Comparison of ENCODE assay signal across 24 mouse cellular contexts in genomic region chr13:34663762-34664161, GRCm38 (mm10). TPM values are rescaled to one million over a fixed set of nuclear protein-coding genes. Genes with fewer than 3 reads are reported as not detected.
DNase-seq lines count a peak whose midpoint lies in the region; ATAC-seq lines count a peak whose summit lies in the region.
"Had no signal": no experiment of that assay in that cellular context is flagged by ENCODE, and none has a peak within 500 bp of the region (broad histone marks: within the 10 kb centered on the region; RNA-seq: fewer than 3 reads in every experiment).

No protein-coding gene starts in this region.

- no peaks in the 10 kb centered on the region for H3K9me3 ChIP-seq in midbrain, embryonic 13.5 days
- H3K9me3 ChIP-seq: embryonic facial prominence, embryonic 13.5 days; embryonic facial prominence, embryonic 15.5 days had no signal

- H3K4me1 ChIP-seq in midbrain, embryonic 13.5 days (replicated peaks), result no peaks in the 10 kb centered on the region
- H3K4me1 ChIP-seq: embryonic facial prominence, embryonic 13.5 days; forebrain, embryonic 10.5 days had no signal

- no peak overlapping the region for H3K9ac ChIP-seq in midbrain, embryonic 13.5 days (replicated peaks)
- H3K9ac ChIP-seq: embryonic facial prominence, embryonic 13.5 days; embryonic facial prominence, embryonic 15.5 days had no signal

- peak; percentile 12; the same call in 1 of the 2 replicates for ATAC-seq in granulocyte monocyte progenitor cell, adult 5-6 weeks (replicated peaks; ENCODE audit: poor library complexity, severe bottlenecking)
- peak; percentile 59; the same call in 1 of the 2 replicates for ATAC-seq in neutrophil, adult 5-6 weeks (ENCODE audit: extremely low read depth, insufficient number of reproducible peaks, low FRiP score, poor library complexity, severe bottlenecking)
- no peak for ATAC-seq in midbrain, embryonic 13.5 days
- ATAC-seq: forebrain, embryonic 14.5 days; forebrain, embryonic 16.5 days had no signal

- peak; percentile 11 for DNase-seq in heart, adult 11 months
- no peak for DNase-seq in heart, adult 8-10 months (ENCODE audit: low spot score)
- DNase-seq in gastrocnemius, postnatal 4 days (ENCODE audit: low spot score in 2 of 2), result no peak
- DNase-seq: adrenal gland, adult 2 months; adrenal gland, postnatal 10 days; adrenal gland, postnatal 25 days; cerebellum, adult 11 months; cerebellum, adult 18-20 months; cerebellum, adult 8-10 months; cerebellum, adult 9-11 months; cerebellum, postnatal 14 days; cerebellum, postnatal 36 days; embryo, embryonic 11 days had no signal

- no peak overlapping the region for H3K27ac ChIP-seq in midbrain, embryonic 13.5 days
- H3K27ac ChIP-seq: embryonic facial prominence, embryonic 13.5 days; embryonic facial prominence, embryonic 15.5 days; forebrain, embryonic 10.5 days had no signal

- H3K27me3 ChIP-seq in midbrain, embryonic 13.5 days, result peaks cover 33% of the 10 kb centered on the region
- H3K27me3 ChIP-seq: embryonic facial prominence, embryonic 13.5 days; embryonic facial prominence, embryonic 15.5 days had no signal

- H3K4me2 ChIP-seq in midbrain, embryonic 13.5 days (replicated peaks), result no peak overlapping the region
- H3K4me2 ChIP-seq: embryonic facial prominence, embryonic 13.5 days; embryonic facial prominence, embryonic 15.5 days had no signal

- no peaks in the 10 kb centered on the region for H3K36me3 ChIP-seq in midbrain, embryonic 13.5 days
- H3K36me3 ChIP-seq: embryonic facial prominence, embryonic 13.5 days; embryonic facial prominence, embryonic 15.5 days; forebrain, embryonic 10.5 days had no signal

- no peak overlapping the region for H3K4me3 ChIP-seq in midbrain, embryonic 13.5 days (replicated peaks)
- H3K4me3 ChIP-seq: embryonic facial prominence, embryonic 13.5 days; embryonic facial prominence, embryonic 15.5 days; erythroblast, embryonic 14.5 days; forebrain, embryonic 10.5 days had no signal

- WGBS in midbrain, embryonic 13.5 days, result 88% methylated on average over 6 of the region's 6 CpGs

RNA-seq across cellular contexts. Expression of gene Pxdc1, which starts 10.5 kb away (rescaled TPM):
- total RNA-seq in heart, adult 8-10 months (2022), result 10 to 100 TPM in 2 of 4 experiments, 1 to 10 TPM in 2; 8.7 to 17.3 (median 10.7) TPM
- not detected in 2 replicates for total RNA-seq in granulocyte monocyte progenitor cell, adult 5-6 weeks (2014; fragmentation: Nextera tagmentation)
- total RNA-seq in granulocyte monocyte progenitor cell, adult 5-6 weeks (2017), result not detected in 2 replicates
- total RNA-seq in neutrophil, adult 5-6 weeks (2017), result 43.8 and 49.6 TPM in 2 replicates
- total RNA-seq in gastrocnemius, postnatal 4 days (2021), result 10 to 100 TPM; 15.5 to 23.5 TPM
- 7.8 and 8.3 TPM in 2 replicates for polyA plus RNA-seq in midbrain, embryonic 13.5 days (2015; fragmentation: Nextera tagmentation; extraction: Ambion mirVana)
- total RNA-seq: common myeloid progenitor, adult 5-6 weeks; MEL had no signal

Comparison
In these comparisons a context has a peak if more than half of its experiments do, and no peak if none do; other contexts are left out.
1. RNA of gene Pxdc1, which starts 10.5 kb away (total RNA-seq): 43.8 to 49.6 TPM in neutrophil, adult 5-6 weeks, 15.5 to 23.5 TPM in gastrocnemius, postnatal 4 days and 8.7 to 17.3 TPM in heart, adult 8-10 months; not detected in granulocyte monocyte progenitor cell, adult 5-6 weeks; every median in the first group is over 4 times any median in the second.